Mouse (Mus musculus): ENCODE results near the gene Apol9b.
"Not testable (repeated sequence)": the region's sequence is repeated elsewhere in the genome, so short reads cannot be mapped to it uniquely, and the experiment has no call there.

The Apol9b gene

DNA sequence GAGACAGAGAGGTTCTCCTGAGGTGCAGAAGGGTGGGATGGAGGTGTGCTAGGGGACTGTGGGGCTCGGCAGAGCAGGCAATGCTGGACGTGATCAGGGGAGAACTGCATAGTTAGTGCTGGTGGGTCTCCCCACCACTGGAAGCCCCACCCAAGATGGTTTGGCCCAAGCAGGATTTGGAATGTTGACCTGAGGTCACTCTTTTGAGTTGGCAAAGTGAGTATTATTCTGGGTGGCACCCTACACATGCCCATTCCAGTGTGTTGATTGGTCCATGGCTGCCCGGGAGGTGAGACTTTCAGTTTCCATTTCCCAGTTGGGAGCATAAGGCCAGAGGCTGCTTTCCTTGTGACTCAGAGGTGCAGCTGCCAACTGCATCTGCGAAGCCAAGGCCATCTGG is at the start of gene Apol9b:
Gene Apol9b (plus strand): TSS at position 301 of the 400 bp plus-strand sequence.
- in situ Hi-C loops (cut with MboI) = not testable (repeated sequence)

DNA sequence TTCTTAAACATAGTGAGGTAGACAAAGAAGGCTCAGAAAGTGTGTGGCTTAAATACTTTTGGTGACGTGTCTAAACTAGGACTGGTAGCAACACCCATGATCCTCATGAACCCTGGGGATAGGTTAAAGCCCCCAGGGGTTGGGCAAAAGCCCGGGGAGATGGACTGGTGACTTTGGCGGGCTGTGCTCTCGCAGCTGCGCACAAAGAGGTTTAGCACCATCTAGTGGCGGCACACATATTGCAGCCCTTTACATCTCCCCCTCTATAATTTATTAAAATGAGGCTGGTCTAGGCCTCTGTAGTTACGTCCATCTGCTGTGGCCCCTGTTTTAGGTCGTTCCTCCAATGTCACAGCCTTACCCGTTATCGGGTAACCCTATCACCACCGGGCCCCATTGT is 44.9 kb upstream of the Apol9b start:
- in situ Hi-C loops (cut with MboI) = not testable (repeated sequence)

DNA sequence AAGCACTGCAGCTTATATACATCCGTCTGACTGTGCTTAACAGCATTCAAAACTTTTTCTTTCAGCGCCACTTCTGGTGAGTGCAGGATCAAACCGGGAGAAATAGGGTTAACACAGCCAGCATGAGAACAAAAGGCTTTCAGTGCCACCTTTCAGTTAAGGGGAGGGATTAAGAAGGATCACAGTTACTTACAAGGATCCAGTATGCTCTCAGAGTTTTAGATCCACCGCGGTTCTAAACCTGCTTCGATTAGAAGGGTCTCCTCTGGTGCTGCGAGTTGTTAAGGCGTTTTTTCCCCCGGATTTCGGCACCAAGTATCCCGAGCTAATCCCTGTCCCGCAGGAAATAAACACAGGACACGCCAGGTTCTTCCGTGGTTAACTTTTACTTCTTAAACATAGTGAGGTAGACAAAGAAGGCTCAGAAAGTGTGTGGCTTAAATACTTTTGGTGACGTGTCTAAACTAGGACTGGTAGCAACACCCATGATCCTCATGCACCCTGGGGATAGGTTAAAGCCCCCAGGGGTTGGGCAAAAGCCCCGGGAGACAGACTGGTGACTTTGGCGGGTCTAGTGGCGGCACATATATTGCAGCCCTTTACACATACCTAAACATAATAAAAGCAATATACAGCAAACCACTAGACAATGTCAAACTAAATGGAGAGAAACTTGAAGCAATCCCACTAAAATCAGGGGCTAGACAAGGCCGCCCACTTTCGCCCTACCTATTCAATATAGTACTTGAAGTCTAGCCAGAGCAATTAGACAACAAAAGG is 37.1 kb upstream of the Apol9b start:
- in situ Hi-C loops (cut with MboI) = not testable (repeated sequence)

DNA sequence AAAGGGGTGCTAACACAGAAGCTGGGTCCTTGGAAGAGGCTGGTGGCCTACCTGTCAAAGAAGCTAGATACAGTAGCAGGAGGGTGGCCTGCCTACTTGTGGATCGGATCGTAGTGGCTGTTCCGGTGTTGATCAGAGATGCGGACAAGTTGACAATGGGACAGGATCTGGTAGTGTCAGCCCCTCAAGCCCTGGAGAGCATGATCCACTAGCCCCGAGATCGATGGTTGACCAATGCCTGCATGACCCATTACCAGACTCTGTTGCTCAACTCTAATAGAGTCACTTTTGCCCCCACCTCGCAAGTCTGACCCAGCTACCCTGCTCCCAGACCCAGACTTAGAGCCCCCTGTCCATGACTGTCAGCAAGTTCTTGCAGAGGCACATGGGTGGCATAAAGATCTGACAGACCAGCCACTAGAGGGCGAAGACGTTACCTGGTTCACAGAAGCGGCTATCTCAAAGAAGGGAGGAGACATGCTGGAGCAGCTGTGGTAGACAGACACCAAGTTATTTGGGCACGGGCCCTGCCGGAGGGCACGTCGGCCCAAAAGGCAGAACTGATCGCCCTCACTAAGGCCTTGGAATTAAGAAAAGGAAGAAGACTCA is 34.0 kb upstream of the Apol9b start:
- in situ Hi-C loops (cut with MboI) = not testable (repeated sequence)

GRCm38 (mm10) chr15:77698656-77699055 is 30.2 kb upstream of the Apol9b start, which contains the start of gene Apol7e:
Apol7e (plus strand) TSS chr15:77698857.
- in situ Hi-C loops (cut with MboI) = not testable (repeated sequence)

DNA sequence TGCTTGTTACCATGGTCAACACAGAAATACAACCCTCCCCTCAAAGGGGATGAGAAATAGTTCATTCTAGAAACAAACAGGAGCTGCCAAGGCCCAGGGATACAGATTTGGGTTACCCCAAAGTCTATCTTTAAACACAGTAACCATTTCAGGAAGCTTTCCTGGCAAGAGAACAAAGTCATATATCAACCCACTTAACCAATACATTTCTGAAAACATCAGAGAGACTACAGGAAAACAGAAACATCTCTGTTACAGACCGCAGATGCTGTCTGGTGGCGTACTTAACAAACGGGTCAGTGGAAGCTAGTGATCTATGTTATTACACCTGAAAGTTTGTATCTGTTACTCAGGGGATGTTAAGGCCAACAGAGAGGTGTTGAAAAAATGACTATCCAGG is 23.5 kb upstream of the Apol9b start:
- in situ Hi-C loops (cut with MboI) = not testable (repeated sequence)

DNA sequence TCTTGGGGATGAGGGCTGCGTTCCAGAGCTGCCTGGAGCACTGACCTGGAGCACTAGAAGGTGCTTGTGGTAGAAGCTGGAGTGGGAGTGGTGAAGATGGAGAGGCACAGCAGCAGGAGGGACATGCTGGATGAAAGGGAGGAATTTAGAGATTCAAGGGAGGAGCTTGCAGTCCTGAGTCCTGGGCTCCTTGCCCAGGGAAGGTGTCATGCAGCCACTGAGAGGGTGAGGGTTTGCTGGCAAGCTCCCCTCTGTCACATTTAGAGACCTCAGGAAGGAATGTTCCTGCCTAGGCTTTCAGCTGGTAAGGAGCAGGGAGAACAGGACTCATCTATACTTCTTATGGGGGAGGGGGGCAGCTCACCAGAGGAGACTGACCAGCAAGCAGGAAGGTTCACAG is 19.9 kb upstream of the Apol9b start:
- in situ Hi-C loops (cut with MboI) = not testable (repeated sequence)

DNA sequence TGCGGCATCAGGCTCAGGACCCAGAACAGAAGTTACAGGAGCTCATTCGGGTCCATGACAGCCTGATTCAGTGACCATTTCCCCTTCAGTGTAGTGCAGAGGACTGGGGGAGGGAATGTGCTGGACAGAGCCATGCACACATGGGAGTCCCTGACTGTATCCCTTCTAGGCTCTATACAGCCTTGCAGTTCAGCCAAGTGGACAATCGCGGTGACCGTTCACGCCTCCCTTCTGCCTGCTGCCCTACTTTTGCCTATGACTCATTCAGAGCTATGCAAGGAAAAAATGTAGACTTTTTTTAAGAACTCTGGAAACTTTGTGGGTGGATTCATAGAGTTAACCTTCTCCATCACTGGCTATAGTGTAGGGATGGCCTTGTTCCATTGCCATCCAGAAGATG is 10.6 kb upstream of the Apol9b start:
- in situ Hi-C loops (cut with MboI) = not testable (repeated sequence)

DNA sequence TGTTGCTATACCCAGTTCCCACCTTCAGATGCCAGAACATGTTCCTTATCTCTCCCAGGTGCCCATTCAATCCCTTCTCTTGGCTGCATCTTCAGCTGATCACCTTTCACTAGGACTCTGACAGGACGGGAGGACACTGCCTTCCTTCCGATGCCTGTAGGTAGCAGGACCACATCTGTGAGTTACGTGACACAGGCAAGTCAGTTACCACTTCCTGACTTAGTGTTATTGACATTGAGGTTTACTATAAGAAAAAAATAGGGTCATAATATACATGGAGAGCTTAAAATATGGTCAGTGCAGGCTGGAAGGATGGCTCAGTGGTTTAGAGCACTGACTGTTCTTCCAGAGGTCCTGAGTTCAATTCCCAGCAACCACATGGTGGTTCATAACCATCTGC is 7.3 kb upstream of the Apol9b start:
- in situ Hi-C loops (cut with MboI) = not testable (repeated sequence)

DNA sequence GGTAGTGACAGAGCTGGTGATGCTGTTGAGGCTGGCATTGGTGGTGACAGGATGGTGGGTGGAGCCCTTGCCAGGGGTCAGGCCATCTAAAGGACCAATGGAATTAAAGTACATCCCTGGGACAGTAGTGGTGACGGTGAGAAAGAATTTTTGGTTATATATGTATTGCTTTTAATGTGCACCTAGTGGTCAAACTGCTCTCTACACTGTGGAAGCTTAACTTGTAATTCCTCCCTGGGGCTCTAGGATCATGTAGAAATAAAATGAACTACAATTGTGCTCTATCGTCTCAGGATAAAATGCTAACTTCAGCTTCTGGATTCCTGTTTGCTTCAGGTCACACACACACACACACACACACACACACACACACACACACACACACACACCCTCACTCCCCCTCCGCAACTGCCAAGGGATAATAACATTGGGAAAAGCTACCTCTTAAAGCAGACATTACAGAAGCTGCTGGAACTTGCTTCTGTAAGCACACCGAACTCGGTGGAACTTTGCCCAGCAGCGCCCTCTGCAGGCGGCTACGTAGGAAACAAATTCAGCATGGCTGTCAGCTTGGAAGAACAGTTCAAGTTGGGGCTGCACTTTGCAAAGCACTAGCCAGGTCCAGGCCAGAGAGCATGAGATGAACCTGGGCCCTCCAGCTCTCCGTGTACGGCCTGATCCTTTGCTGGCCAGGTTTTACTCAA is 4.5 kb upstream of the Apol9b start:
- in situ Hi-C loops (cut with MboI) = not testable (repeated sequence)

GRCm38 (mm10) chr15:77725393-77726020 is 3.3 kb upstream of the Apol9b start:
- in situ Hi-C loops (cut with MboI) = not testable (repeated sequence)

DNA sequence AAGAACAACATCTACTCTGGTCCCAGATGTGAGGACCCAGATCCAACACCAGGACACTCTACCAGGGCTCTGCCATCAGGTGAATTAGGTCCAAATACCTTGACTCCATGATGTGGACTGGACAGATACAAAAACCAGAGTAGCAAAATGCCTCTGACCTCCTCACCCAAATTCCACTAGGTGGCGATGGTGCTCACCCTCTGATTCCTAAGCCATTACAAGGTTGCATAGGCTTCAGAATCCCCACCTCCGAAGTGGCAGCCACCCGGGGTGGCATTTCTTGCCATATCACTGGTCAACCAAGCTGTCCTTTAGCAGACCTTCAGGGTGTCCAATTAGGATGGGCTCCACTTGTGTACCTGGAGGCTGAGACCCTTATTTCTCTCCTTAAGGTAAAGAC is 1.7 kb upstream of the Apol9b start:
- in situ Hi-C loops (cut with MboI) = not testable (repeated sequence)

- in situ Hi-C loops (cut with MboI) = not testable (repeated sequence)
Observed at GRCm38 (mm10) chr15:77727745-77728144, 1.1 kb upstream of the Apol9b start.

DNA sequence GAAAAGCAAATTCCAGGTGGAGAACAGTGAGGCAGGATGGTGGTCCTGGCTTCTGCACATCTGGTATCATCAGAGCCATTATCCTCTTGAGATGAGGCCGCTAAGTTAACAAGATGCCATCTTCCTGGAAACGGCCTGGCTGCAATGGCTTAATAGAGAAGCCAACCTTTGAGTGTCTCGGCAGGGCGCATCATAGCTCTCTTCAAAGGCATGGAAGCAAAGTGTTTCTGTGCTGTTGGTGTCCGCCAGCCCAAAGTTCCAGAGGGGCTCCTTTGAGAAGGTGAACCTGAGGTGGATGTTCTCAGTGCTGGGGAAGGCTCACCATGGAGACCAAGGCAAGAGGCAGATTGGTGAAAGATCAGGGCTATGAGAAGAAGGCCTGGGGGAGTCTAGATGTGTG is 2.8 kb downstream of the Apol9b start:
- in situ Hi-C loops (cut with MboI) = no loop called here

DNA sequence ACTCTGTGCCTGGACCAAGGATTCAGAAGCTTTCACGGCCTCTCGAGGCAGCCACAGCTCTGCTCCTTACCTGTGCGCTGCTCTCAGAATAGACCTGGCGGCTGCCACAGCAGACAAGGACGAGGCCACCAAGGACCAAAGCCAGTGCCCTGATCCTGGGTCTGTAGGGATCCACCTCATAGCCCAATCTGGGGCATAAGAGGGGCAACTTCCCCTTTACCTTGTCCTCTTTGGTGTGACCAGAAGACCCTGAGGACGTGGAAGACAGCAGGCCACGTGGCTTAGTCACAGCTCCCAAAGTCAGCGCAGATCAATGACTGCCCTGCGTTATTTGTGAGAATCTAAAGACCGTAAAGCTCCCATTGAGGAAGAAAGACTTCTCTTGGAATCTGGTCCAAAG is 4.0 kb downstream of the Apol9b start:
- in situ Hi-C loops (cut with MboI) = not testable (repeated sequence)

- in situ Hi-C loops (cut with MboI) = not testable (repeated sequence)
Observed at GRCm38 (mm10) chr15:77733380-77733779, 4.5 kb downstream of the Apol9b start.

DNA sequence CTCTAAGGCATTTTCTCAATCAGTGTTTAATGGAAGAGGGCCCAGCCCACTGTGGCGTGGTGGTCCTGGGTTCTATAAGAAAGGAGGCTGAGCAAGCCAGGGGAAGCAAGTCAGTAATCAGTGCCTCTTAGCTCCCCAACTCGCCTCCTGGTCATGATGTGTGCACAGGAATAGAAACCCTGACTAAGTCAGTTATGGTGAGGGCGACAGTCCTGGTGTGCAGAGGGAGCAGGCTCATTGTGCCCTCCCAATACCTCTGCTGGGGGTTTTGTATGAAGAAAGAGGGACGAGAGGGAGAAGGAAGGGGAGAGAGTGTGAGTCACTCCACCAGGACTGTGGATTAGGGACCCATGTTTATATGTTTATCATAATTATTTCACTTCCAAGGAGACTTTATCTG is 5.1 kb downstream of the Apol9b start:
- in situ Hi-C loops (cut with MboI) = not testable (repeated sequence)

GRCm38 (mm10) chr15:77740511-77741297 is 11.9 kb downstream of the Apol9b start:
- in situ Hi-C loops (cut with MboI) = no loop called here

DNA sequence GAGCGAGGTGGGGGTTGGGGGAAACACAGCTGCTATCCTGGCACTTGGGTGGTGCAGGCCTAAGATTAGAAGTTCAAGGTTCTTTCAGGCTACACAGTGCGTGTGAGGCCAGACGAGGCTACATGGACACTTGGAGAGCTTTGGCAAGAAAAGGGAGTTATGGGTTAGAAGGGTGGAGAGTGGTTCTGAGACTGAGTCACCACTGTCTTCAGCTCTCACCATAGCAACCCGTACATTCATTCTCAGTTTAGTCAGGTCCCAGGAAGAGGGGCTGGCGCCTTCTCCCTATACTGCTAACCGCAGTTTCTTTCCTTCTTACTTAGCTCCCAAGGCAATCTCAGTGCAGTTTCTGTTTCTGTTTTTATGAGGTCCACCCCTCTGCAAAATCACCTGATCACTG is 12.7 kb downstream of the Apol9b start:
- in situ Hi-C loops (cut with MboI) = not testable (repeated sequence)

GRCm38 (mm10) chr15:77744632-77745031 is 15.8 kb downstream of the Apol9b start:
- in situ Hi-C loops (cut with MboI) = no loop called here

- in situ Hi-C loops (cut with MboI) = no loop called here
Observed at GRCm38 (mm10) chr15:77745081-77745480, 16.2 kb downstream of the Apol9b start.

GRCm38 (mm10) chr15:77746326-77746725 is 17.5 kb downstream of the Apol9b start:
- in situ Hi-C loops (cut with MboI) = no loop called here

Data from mature B cell (primary cell).